Mouse (Mus musculus): Measurements from ENCODE around the gene Zc3hc1.

DNA sequence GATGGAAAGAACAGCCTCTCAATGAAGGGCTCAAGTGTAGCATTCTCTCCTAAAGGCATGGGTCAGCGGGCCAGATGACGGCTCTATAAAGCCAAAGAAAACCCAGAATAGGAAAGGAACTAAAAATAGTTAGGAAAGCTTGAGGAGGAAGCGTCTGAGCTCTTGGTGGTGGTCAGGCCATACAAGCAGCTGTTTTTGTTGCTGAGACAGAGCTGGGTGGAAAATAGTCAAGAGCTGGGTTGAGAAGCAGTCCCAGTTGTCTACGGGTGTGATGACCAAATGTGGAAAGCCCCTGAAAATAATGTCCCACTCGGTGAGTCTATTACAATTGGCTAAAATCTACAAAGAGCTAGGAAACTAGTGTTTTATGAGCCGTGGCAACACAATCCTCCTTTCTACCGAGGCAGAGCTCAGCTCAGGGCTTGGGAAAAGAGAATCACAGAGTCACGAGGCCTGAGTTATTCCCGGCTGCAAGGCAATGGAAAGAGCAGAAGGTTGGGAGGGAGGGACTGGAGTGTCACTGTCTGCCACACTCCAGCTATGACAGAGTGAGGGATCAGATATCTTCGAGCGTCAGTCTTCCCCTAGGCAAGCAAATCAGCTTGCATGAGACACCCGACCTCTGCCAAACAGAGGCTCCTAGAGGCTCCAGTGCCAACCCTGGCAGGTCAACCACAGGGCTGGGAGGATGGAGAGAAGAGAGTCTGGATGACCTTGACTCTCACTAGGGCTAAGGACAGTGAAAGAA, 30.9 kb downstream of the Zc3hc1 start:
- TF ChIP-seq CTCF (IDR thresholded peaks at IDR 0.05; ENCODE audit: insufficient read depth, low read depth, low read length), result no peak
- TF ChIP-seq POLR2A (IDR thresholded peaks at IDR 0.05; ENCODE audit: insufficient read depth, low read depth, low read length), result no peak

Measured in olfactory bulb, adult 2 months (tissue).